Mouse (Mus musculus): ENCODE measurements at regions not wholly inside any gene's neighbourhood (a gene's known extent, or its start where the extent isn't known, plus 50 kb on each side); places are given as distances from the start of the nearest gene placed in this dataset.

- Histone ChIP-seq H3K36me3 (ENCODE audit: control insufficient read depth, insufficient read depth, low read length) (no peaks in the 10 kb centered on the region), H3K9ac (ENCODE audit: low read length) (0 out of 2 replicates have a peak overlapping the region, but pooled peaks have one; percentile 21), H3K4me1 (ENCODE audit: control insufficient read depth in 2 of 2, insufficient read depth in 2 of 2, low read length in 2 of 2) (peaks cover 19 to 27% of the 10 kb centered on the region in 2 experiments), H3K4me3 (ENCODE audit: control insufficient read depth in 1 of 2, insufficient read depth in 1 of 2, low read depth in 1 of 2, low read length in 2 of 2) (no peak overlapping the region), H3K27ac (replicated peaks in 1 of 2; ENCODE audit: control insufficient read depth in 1 of 2, insufficient read depth in 1 of 2, low read depth in 2 of 2, low read length in 2 of 2) (peak overlapping the region; percentile 81 to 90), H3K27me3 (ENCODE audit: control insufficient read depth, insufficient read depth, low read length) (no peaks in the 10 kb centered on the region), H3K9me3 (ENCODE audit: control insufficient read depth, low read length) (no peaks in the 10 kb centered on the region), H3K4me2 (ENCODE audit: low read length) (no peak overlapping the region)
- peak; percentile 72 for ATAC-seq (ENCODE audit: insufficient number of reproducible peaks, insufficient read depth, low FRiP score, low read depth)
- WGBS = 7% methylated on average over 5 of the region's 5 CpGs
These were observed 246.0 kb downstream of the Cd83 start for GRCm38 (mm10) chr13:44030590-44030989.

DNA sequence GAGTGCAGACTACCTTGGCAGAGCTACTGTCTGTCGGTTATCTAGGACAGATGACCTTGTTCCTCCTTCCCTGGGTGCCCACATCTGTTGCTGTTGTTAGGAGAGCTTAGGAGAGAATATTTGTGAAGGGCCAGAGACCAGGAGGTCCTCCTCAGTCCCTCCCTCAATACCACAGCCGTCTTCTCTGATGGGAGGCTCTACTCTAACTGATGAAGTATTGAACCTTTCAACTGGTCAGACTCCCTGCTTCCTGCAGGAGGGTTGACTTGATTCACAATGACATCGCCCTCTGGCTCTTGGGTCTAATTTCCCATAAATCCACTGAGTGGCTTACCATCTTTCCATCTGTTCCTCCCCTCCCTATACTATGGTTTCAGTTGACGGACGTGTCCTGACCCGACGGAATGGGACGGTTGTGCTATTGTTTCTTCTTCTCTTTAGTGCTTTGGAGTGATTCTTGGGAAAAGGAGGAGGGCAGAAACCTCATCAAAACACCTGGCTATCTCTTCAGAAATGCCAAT, 253.3 kb downstream of the Cd83 start:
- H3K4me1 ChIP-seq (ENCODE audit: control insufficient read depth in 2 of 2, insufficient read depth in 2 of 2, low read length in 2 of 2) = peaks cover 15 to 19% of the 10 kb centered on the region in 2 experiments
- no peaks in the 10 kb centered on the region for H3K36me3 ChIP-seq (ENCODE audit: control insufficient read depth, insufficient read depth, low read length)
- no peak overlapping the region for H3K4me2 ChIP-seq (ENCODE audit: low read length)
- no peaks in the 10 kb centered on the region for H3K27me3 ChIP-seq (ENCODE audit: control insufficient read depth, insufficient read depth, low read length)
- no peaks in the 10 kb centered on the region for H3K9me3 ChIP-seq (ENCODE audit: control insufficient read depth, low read length)
- ATAC-seq (ENCODE audit: insufficient number of reproducible peaks, insufficient read depth, low FRiP score, low read depth) = no peak
- no peak overlapping the region for H3K9ac ChIP-seq (ENCODE audit: low read length)
- WGBS = 72% methylated on average over 8 of the region's 8 CpGs
- peak overlapping the region in 1 of 2 experiments; percentile 22; a peak in 1 of 4 replicates for H3K27ac ChIP-seq (replicated peaks in 1 of 2; ENCODE audit: control insufficient read depth in 1 of 2, insufficient read depth in 1 of 2, low read depth in 2 of 2, low read length in 2 of 2)
- H3K4me3 ChIP-seq (ENCODE audit: control insufficient read depth in 1 of 2, insufficient read depth in 1 of 2, low read depth in 1 of 2, low read length in 2 of 2) = no peak overlapping the region

- H3K4me1 ChIP-seq (ENCODE audit: control insufficient read depth in 2 of 2, insufficient read depth in 2 of 2, low read length in 2 of 2) = peaks cover 19 to 24% of the 10 kb centered on the region in 2 experiments
- peak overlapping the region; percentile 4 to 27; a peak in 1 of 4 replicates for H3K27ac ChIP-seq (replicated peaks in 1 of 2; ENCODE audit: control insufficient read depth in 1 of 2, insufficient read depth in 1 of 2, low read depth in 2 of 2, low read length in 2 of 2)
- H3K36me3 ChIP-seq (ENCODE audit: control insufficient read depth, insufficient read depth, low read length) = no peaks in the 10 kb centered on the region
- H3K9me3 ChIP-seq (ENCODE audit: control insufficient read depth, low read length) = no peaks in the 10 kb centered on the region
- H3K27me3 ChIP-seq (ENCODE audit: control insufficient read depth, insufficient read depth, low read length) = no peaks in the 10 kb centered on the region
- H3K4me3 ChIP-seq (ENCODE audit: control insufficient read depth in 1 of 2, insufficient read depth in 1 of 2, low read depth in 1 of 2, low read length in 2 of 2) = no peak overlapping the region
- H3K9ac ChIP-seq (ENCODE audit: low read length) = no peak overlapping the region
- ATAC-seq (ENCODE audit: insufficient number of reproducible peaks, insufficient read depth, low FRiP score, low read depth) = peak; percentile 37; the same call in 1 of the 2 replicates
- no peak overlapping the region for H3K4me2 ChIP-seq (ENCODE audit: low read length)
- 36% methylated on average over 7 of the region's 7 CpGs for WGBS
These were observed 253.7 kb downstream of the Cd83 start for GRCm38 (mm10) chr13:44038322-44038721.

DNA sequence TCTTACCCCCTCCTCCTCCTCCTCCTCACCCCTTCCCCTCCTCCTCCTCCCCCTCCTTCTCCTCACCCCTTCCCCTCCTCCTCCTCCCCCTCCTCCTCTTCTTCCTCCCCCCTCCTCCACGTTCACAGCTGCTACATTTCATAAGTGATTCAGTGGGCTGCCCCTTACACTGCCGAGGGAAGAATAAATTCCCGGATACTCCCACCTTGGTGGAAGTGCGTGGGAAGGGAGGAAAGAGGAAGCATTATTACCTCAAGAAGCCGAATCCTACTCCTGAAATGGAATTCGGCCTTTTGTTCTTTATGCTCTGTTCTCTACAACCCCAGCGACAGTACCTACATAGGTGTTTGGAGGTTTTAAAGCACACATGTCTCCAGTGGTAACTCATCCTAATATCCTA, 256.1 kb downstream of the Cd83 start:
- Histone ChIP-seq H3K9me3 (ENCODE audit: control insufficient read depth, low read length) (no peaks in the 10 kb centered on the region), H3K4me2 (ENCODE audit: low read length) (no peak overlapping the region), H3K4me3 (ENCODE audit: control insufficient read depth in 1 of 2, insufficient read depth in 1 of 2, low read depth in 1 of 2, low read length in 2 of 2) (no peak overlapping the region), H3K36me3 (ENCODE audit: control insufficient read depth, insufficient read depth, low read length) (no peaks in the 10 kb centered on the region), H3K27ac (replicated peaks in 1 of 2; ENCODE audit: control insufficient read depth in 1 of 2, insufficient read depth in 1 of 2, low read depth in 2 of 2, low read length in 2 of 2) (no peak overlapping the region), H3K27me3 (ENCODE audit: control insufficient read depth, insufficient read depth, low read length) (no peaks in the 10 kb centered on the region), H3K9ac (ENCODE audit: low read length) (no peak overlapping the region), H3K4me1 (ENCODE audit: control insufficient read depth in 2 of 2, insufficient read depth in 2 of 2, low read length in 2 of 2) (peaks cover 21 to 29% of the 10 kb centered on the region in 2 experiments)
- no peak for ATAC-seq (ENCODE audit: insufficient number of reproducible peaks, insufficient read depth, low FRiP score, low read depth)
- WGBS = 75% methylated on average over 7 of the region's 7 CpGs

DNA sequence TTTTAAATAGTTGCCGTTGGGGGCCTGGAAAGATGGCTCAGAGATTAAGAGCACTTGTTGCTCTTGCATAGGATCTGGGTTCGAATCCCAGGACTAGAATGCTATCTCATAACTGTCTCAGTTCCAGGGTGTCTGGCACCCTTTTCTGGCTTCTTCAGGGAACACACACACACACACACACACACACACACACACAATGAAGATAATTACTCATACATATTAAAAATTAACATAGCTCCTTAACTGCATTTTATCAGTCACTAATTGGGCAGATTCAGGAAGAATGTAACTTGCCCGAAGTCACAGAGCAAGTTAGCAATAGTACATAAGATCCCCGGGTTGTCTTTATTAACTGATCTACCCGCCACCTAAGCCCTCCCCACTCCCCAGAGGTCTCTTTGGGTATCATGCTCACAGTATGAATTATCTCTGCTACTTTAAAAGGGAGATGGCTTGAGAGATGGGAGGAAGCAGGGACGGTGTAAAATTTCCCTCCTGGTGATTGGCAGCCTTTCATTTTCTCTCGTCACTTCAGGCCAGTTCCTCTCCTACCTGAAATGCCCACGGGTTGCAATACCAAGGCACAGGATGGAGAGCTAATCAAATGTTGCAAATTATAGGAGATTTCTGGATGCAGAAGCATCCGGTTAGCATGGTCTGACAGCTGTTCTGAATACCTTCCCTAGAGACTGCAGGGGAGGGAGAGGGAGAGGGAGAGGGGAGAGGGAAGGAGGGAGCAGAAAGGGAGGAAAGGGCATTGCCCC, 258.3 kb downstream of the Cd83 start:
- Histone ChIP-seq H3K4me1 (ENCODE audit: control insufficient read depth in 2 of 2, insufficient read depth in 2 of 2, low read length in 2 of 2) (peaks cover 16 to 29% of the 10 kb centered on the region in 2 experiments), H3K4me2 (ENCODE audit: low read length) (no peak overlapping the region; the same call in 1 of the 2 replicates), H3K9me3 (ENCODE audit: control insufficient read depth, low read length) (no peaks in the 10 kb centered on the region), H3K27me3 (ENCODE audit: control insufficient read depth, insufficient read depth, low read length) (no peaks in the 10 kb centered on the region), H3K9ac (ENCODE audit: low read length) (0 out of 2 replicates have a peak overlapping the region, but pooled peaks have one; percentile 11), H3K4me3 (ENCODE audit: control insufficient read depth in 1 of 2, insufficient read depth in 1 of 2, low read depth in 1 of 2, low read length in 2 of 2) (no peak overlapping the region), H3K27ac (replicated peaks in 1 of 2; ENCODE audit: control insufficient read depth in 1 of 2, insufficient read depth in 1 of 2, low read depth in 2 of 2, low read length in 2 of 2) (peak overlapping the region; percentile 22 to 35; a peak in 1 of 4 replicates), H3K36me3 (ENCODE audit: control insufficient read depth, insufficient read depth, low read length) (no peaks in the 10 kb centered on the region)
- ATAC-seq (ENCODE audit: insufficient number of reproducible peaks, insufficient read depth, low FRiP score, low read depth) = no peak
- 58% methylated on average over 9 of the region's 9 CpGs for WGBS

DNA sequence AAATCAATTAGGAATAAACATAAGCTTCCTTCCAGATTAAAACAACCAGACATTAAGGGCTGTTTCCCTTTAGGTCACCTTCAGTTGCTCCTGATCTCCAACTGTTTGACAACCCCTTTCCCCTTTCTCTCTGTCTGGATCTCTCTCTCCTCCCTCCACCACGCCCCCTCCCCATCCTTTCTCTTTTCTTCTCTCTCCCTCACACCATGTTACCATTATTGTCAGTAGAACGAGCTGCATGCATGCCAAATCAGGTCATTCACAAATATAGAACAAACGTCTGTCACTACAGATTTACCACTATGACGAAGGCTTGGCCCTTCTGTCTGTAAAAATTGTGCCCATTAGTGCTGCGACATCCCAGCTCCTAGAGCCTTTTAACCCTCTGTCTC, 258.9 kb downstream of the Cd83 start:
- no peak for ATAC-seq (ENCODE audit: insufficient number of reproducible peaks, insufficient read depth, low FRiP score, low read depth)
- Histone ChIP-seq H3K9ac (ENCODE audit: low read length) (0 out of 2 replicates have a peak overlapping the region, but pooled peaks have one; percentile 11), H3K4me3 (ENCODE audit: control insufficient read depth in 1 of 2, insufficient read depth in 1 of 2, low read depth in 1 of 2, low read length in 2 of 2) (no peak overlapping the region), H3K27me3 (ENCODE audit: control insufficient read depth, insufficient read depth, low read length) (no peaks in the 10 kb centered on the region), H3K4me1 (ENCODE audit: control insufficient read depth in 2 of 2, insufficient read depth in 2 of 2, low read length in 2 of 2) (peaks cover 10 to 27% of the 10 kb centered on the region in 2 experiments), H3K4me2 (ENCODE audit: low read length) (no peak overlapping the region; the same call in 1 of the 2 replicates), H3K36me3 (ENCODE audit: control insufficient read depth, insufficient read depth, low read length) (no peaks in the 10 kb centered on the region), H3K27ac (replicated peaks in 1 of 2; ENCODE audit: control insufficient read depth in 1 of 2, insufficient read depth in 1 of 2, low read depth in 2 of 2, low read length in 2 of 2) (peak overlapping the region; percentile 22 to 35; a peak in 1 of 4 replicates), H3K9me3 (ENCODE audit: control insufficient read depth, low read length) (no peaks in the 10 kb centered on the region)
- 16% methylated on average over 5 of the region's 5 CpGs for WGBS

DNA sequence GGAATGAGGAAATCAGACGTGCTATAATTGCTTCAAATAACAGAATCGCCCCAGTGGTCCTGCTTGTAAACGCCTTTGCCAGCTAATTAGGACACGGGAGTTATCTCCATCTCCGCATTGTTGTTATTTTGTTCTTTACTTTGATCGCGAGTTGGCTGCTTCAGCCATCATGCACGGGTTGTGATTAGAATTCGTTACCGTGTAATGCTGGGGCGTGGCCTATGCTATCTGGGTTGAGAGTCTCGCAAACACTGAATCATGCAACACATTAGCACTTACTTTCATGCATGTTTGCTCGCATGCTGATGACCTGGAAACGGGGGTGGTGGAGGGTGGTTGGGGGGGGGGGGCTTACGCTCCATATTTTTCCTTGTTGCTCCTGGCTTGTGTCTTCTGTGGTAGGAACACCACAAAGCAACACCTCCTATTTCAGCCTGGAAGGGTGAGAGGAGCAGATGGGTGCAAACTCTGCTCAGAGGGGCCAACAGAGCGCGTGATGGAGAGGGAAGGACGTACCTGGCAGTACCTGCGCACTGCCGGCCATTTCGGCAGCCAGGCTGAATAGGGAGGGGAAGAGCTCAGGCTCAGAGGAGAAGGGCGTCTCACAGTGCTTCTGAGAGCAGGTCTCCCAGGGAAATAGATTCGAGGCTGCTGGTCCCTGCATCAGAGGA, 260.1 kb downstream of the Cd83 start:
- H3K27ac ChIP-seq (replicated peaks in 1 of 2; ENCODE audit: control insufficient read depth in 1 of 2, insufficient read depth in 1 of 2, low read depth in 2 of 2, low read length in 2 of 2) = no peak overlapping the region
- peaks cover 5 to 20% of the 10 kb centered on the region in 2 experiments for H3K4me1 ChIP-seq (ENCODE audit: control insufficient read depth in 2 of 2, insufficient read depth in 2 of 2, low read length in 2 of 2)
- WGBS = 85% methylated on average over 23 of the region's 23 CpGs
- no peaks in the 10 kb centered on the region for H3K27me3 ChIP-seq (ENCODE audit: control insufficient read depth, insufficient read depth, low read length)
- H3K4me2 ChIP-seq (ENCODE audit: low read length) = no peak overlapping the region
- H3K36me3 ChIP-seq (ENCODE audit: control insufficient read depth, insufficient read depth, low read length) = no peaks in the 10 kb centered on the region
- ATAC-seq (ENCODE audit: insufficient number of reproducible peaks, insufficient read depth, low FRiP score, low read depth) = no peak
- no peaks in the 10 kb centered on the region for H3K9me3 ChIP-seq (ENCODE audit: control insufficient read depth, low read length)
- no peak overlapping the region for H3K4me3 ChIP-seq (ENCODE audit: control insufficient read depth in 1 of 2, insufficient read depth in 1 of 2, low read depth in 1 of 2, low read length in 2 of 2)
- H3K9ac ChIP-seq (ENCODE audit: low read length) = no peak overlapping the region
